Mouse (Mus musculus) liver, embryonic 14.5 days (tissue): ENCODE measurements at regions not wholly inside any gene's neighbourhood (a gene's known extent, or its start where the extent isn't known, plus 50 kb on each side); places are given as distances from the start of the nearest gene placed in this dataset.

Experiments used
- ATAC-seq: fragments of 200-750 bp; cut with Nextera tagmentation; 2 replicates; pipeline ENCODE4 v1.8.0; 2017; ENCODE audit warnings: moderate number of reproducible peaks, mild to moderate bottlenecking, moderate library complexity; ENCODE audit not compliant: insufficient read depth
- DNase-seq, 3 experiments: peaks; one replicate each; pipeline ENCODE4 v3.0.0-alpha.2; 2012 to 2013; ENCODE audit warnings: low read depth in 3 of 3, low spot score in 3 of 3
- H3K27ac ChIP-seq: fragments of 300-500 bp; sonication (generic); 2 replicates; pipeline ENCODE4 v1.5.1; 2014; ENCODE audit warnings: moderate library complexity, mild to moderate bottlenecking, control low read depth, inconsistent platforms
- H3K27me3 ChIP-seq: fragments of 300-500 bp; sonication (generic); 2 replicates; pipeline ENCODE4 v1.6.1; 2014; ENCODE audit warnings: mild to moderate bottlenecking, low read length, moderate library complexity; ENCODE audit not compliant: control insufficient read depth, insufficient read depth
- H3K36me3 ChIP-seq: fragments of 300-500 bp; sonication (generic); replicated peaks from 2 replicates; pipeline ENCODE4 v1.6.1; 2014; ENCODE audit warnings: low read depth; ENCODE audit not compliant: control insufficient read depth, insufficient read depth
- H3K4me1 ChIP-seq, 2 experiments: fragments of 200-500 bp in 1 of 2; fragments of 300-500 bp in 1 of 2; sonication (generic) in 1 of 2; replicated peaks; 2 replicates each; pipeline ENCODE4 v1.6.1; 2012 to 2014; ENCODE audit warnings: antibody characterized with exemption in 1 of 2, inconsistent platforms in 1 of 2, low read length in 1 of 2; ENCODE audit not compliant: control insufficient read depth in 2 of 2, insufficient read depth in 2 of 2
- H3K4me2 ChIP-seq: fragments of 300-500 bp; sonication (generic); 2 replicates; pipeline ENCODE4 v1.6.1; 2014; ENCODE audit warnings: low read depth, mild to moderate bottlenecking, control low read depth, moderate library complexity
- H3K4me3 ChIP-seq, 2 experiments: fragments of 200-500 bp in 1 of 2; fragments of 300-500 bp in 1 of 2; sonication (generic) in 1 of 2; 2 replicates each; pipeline ENCODE4 v1.5.1; 2012 to 2014; ENCODE audit warnings: low read depth in 2 of 2, low read length in 2 of 2, mild to moderate bottlenecking in 2 of 2, control low read depth in 1 of 2, inconsistent platforms in 1 of 2, moderate library complexity in 1 of 2; ENCODE audit not compliant: insufficient read depth in 1 of 2
- H3K9ac ChIP-seq: fragments of 300-500 bp; sonication (generic); replicated peaks from 2 replicates; pipeline ENCODE4 v1.6.1; 2014; ENCODE audit warnings: mild to moderate bottlenecking, control low read depth, moderate library complexity
- H3K9me3 ChIP-seq: fragments of 300-500 bp; sonication (generic); 2 replicates; pipeline ENCODE4 v1.6.1; 2016; ENCODE audit warnings: low read length, mixed read lengths; ENCODE audit not compliant: control insufficient read depth
- CTCF ChIP-seq: IDR thresholded peaks from 2 replicates; pipeline ENCODE4 v1.5.1; 2016; ENCODE audit warnings: antibody characterized with exemption, low read depth, control low read depth
- EP300 ChIP-seq: IDR thresholded peaks from 2 replicates; pipeline ENCODE4 v1.6.1; 2016; ENCODE audit warnings: antibody characterized with exemption, low read depth
- WGBS: fragments of 180-500 bp; shearing (Covaris S2); extraction: QIAGEN DNeasy Blood & Tissue Kit; methylation state at CpG from one replicate; pipeline ENCODE4 v1.1.7; 2014; ENCODE audit not compliant: insufficient replicate concordance; 5-methylcytosine and 5-hydroxymethylcytosine counted together

GRCm38 (mm10) chr9:112014796-112015195 is 220.9 kb downstream of the Arpp21 start:
- no peak for ATAC-seq
- Histone ChIP-seq H3K4me3 (no peak overlapping the region), H3K9ac (no peak overlapping the region), H3K27ac (no peak overlapping the region), H3K4me1 (no peaks in the 10 kb centered on the region), H3K27me3 (no peaks in the 10 kb centered on the region), H3K9me3 (no peaks in the 10 kb centered on the region), H3K4me2 (no peak overlapping the region), H3K36me3 (no peaks in the 10 kb centered on the region)
- DNase-seq, result no peak
- TF ChIP-seq EP300, result no peak
- no peak for TF ChIP-seq CTCF
- WGBS, result 58% methylated on average over 6 of the region's 6 CpGs

GRCm38 (mm10) chr9:111994401-111994800 is 241.3 kb downstream of the Arpp21 start:
- DNase-seq, result no peak
- no peaks in the 10 kb centered on the region for H3K27me3 ChIP-seq
- no peaks in the 10 kb centered on the region for H3K4me1 ChIP-seq
- ATAC-seq, result no peak
- no peak overlapping the region for H3K4me3 ChIP-seq
- H3K9ac ChIP-seq, result no peak overlapping the region
- H3K27ac ChIP-seq, result no peak overlapping the region
- no peaks in the 10 kb centered on the region for H3K36me3 ChIP-seq
- 58% methylated on average over 4 of the region's 4 CpGs for WGBS
- H3K4me2 ChIP-seq, result no peak overlapping the region
- TF ChIP-seq CTCF, result no peak
- no peak for TF ChIP-seq EP300
- H3K9me3 ChIP-seq, result no peaks in the 10 kb centered on the region

- TF ChIP-seq EP300, result no peak
- TF ChIP-seq CTCF, result no peak
- Histone ChIP-seq H3K27ac (no peak overlapping the region), H3K9ac (no peak overlapping the region), H3K4me1 (no peaks in the 10 kb centered on the region), H3K36me3 (no peaks in the 10 kb centered on the region), H3K27me3 (no peaks in the 10 kb centered on the region), H3K4me2 (no peak overlapping the region), H3K9me3 (no peaks in the 10 kb centered on the region), H3K4me3 (no peak overlapping the region)
- ATAC-seq (no peak), DNase-seq (no peak)
- WGBS, result 36% methylated on average over 4 of the region's 4 CpGs
Measured at GRCm38 (mm10) chr9:111993844-111994243, 241.9 kb downstream of the Arpp21 start.

- Histone ChIP-seq H3K4me2 (no peak overlapping the region), H3K4me3 (no peak overlapping the region), H3K9me3 (no peaks in the 10 kb centered on the region), H3K27me3 (no peaks in the 10 kb centered on the region), H3K9ac (no peak overlapping the region), H3K27ac (no peak overlapping the region), H3K36me3 (no peaks in the 10 kb centered on the region), H3K4me1 (no peaks in the 10 kb centered on the region)
- ATAC-seq (no peak), DNase-seq (no peak)
- 8% methylated on average over 3 of the region's 3 CpGs for WGBS
- no peak for TF ChIP-seq EP300
- TF ChIP-seq CTCF, result no peak
Measured at GRCm38 (mm10) chr9:111990060-111990459, 245.7 kb downstream of the Arpp21 start.

GRCm38 (mm10) chr9:111963405-111964037 is 272.2 kb downstream of the Arpp21 start:
- Histone ChIP-seq H3K4me2 (no peak overlapping the region), H3K9me3 (no peaks in the 10 kb centered on the region), H3K27me3 (no peaks in the 10 kb centered on the region), H3K9ac (no peak overlapping the region), H3K4me3 (no peak overlapping the region), H3K27ac (no peak overlapping the region), H3K36me3 (no peaks in the 10 kb centered on the region), H3K4me1 (no peaks in the 10 kb centered on the region)
- no peak for TF ChIP-seq CTCF
- TF ChIP-seq EP300, result no peak
- 51% methylated on average over 5 of the region's 5 CpGs for WGBS
- ATAC-seq (no peak), DNase-seq (no peak)
